Mouse (Mus musculus): ENCODE results near the gene Clcnkb. TPM values are rescaled to one million over a fixed set of nuclear protein-coding genes. Genes with fewer than 3 reads are reported as not detected.

Gene Clcnkb
- polyA plus RNA-seq, 1 experiment = not detected

- TF ChIP-seq POLR2A (IDR thresholded peaks at IDR 0.05; ENCODE audit: extremely low read depth, insufficient read depth, low read length) (no peak), CTCF (IDR thresholded peaks at IDR 0.05; ENCODE audit: extremely low read depth, insufficient read depth, low read length) (no peak)
- no peak overlapping the region for H3K4me3 ChIP-seq (ENCODE audit: insufficient read depth, low read length)
- 0 out of 2 replicates have a peak overlapping the region, but pooled peaks have one; percentile 3 for H3K27ac ChIP-seq (ENCODE audit: insufficient read depth, low read length)
- peaks cover 2% of the 10 kb centered on the region; the same call in 1 of the 2 replicates for H3K4me1 ChIP-seq (ENCODE audit: control insufficient read depth, insufficient read depth, low read length)
These were observed 11.3 kb upstream of the Clcnkb start for GRCm38 (mm10) chr4:141426796-141427745.

DNA sequence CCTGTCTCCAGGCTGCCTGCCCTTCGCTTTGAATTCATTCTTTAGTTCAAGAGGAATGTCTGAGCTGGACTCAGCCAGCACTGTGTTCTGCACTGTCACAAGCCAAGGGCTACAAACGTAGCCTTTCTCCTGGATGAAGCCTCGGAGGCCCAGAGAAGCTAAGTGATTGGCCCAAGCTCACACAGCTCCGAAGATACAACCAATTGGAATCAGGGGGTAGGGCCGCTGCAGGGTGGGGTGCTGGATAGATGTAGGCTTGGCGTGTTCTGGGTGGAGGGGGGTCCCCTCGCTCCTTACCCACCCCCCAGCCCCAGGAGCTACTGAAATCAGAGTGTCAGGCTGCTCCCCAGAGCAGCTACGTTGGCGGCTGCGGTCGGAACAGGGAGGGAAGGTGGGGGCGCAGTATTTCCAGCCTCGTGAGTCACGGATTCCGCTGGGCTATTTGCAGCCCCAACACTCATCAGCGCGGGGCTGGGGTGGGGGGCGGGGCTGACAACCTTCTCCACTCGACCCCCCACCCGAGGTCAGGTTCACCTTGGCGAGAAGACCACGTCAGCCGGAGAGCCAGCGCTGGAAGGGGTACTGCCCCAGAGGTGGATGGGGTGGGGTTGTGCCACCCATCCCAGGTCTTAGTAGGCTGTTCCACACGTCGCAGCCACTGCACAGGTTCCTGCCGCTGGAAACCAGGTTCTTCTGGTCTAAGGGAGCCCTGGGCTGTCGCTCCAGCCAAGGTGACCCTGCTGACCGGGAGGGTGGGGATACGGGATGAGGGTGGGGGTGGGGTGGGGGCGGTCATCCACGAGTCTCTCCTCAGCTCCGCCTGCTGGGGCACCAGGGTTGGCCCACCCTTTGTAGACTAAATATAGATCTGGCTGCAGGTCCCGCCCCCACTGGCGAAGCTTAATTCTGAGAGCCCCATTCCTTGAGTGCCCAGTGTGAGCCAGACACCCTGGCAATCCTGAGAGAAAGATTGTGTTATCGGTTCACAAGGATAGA is 10.0 kb upstream of the Clcnkb start:
- peak overlapping the region; percentile 69; the same call in 1 of the 2 replicates for H3K27ac ChIP-seq (ENCODE audit: insufficient read depth, low read length)
- TF ChIP-seq CTCF (IDR thresholded peaks at IDR 0.05; ENCODE audit: extremely low read depth, insufficient read depth, low read length) (no peak), POLR2A (IDR thresholded peaks at IDR 0.05; ENCODE audit: extremely low read depth, insufficient read depth, low read length) (peak; percentile 89)
- H3K4me3 ChIP-seq (ENCODE audit: insufficient read depth, low read length) = peak overlapping the region; percentile 53
- H3K4me1 ChIP-seq (ENCODE audit: control insufficient read depth, insufficient read depth, low read length) = peaks cover 2% of the 10 kb centered on the region; the same call in 1 of the 2 replicates

DNA sequence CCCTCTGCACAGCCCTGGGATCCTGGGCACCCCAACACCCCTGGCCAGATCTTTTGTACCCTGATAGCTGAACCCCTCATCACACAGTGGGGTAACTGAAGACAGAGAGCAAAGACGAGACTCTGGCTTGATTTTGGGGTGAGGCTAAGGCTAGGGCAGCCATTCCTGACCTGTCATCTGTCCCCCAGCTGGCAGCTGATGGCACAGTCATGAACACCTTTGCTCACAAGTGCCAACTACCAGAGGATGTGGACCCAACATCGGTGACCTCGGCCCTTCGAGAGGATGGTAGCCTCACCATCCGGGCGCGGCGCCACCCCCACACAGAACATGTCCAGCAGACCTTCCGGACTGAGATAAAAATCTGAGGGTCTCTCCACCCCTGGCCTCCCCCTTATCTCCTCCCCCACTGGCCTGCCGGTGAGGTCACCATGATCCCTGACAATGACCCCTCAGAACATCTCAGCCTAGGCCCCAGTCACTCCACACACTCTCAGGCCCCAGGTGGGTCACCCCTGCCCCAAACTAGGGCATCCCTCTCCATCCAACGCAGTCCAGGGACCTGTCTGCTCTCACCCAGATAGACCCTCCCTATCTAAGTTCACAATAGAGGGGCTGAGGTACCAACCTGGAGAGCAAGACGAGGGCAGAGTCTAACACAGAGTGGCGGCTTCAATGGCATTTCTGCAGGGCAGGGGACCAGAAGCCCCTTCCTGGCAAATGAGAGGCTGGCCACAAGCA is 8.0 kb upstream of the Clcnkb start:
- TF ChIP-seq CTCF (IDR thresholded peaks at IDR 0.05; ENCODE audit: extremely low read depth, insufficient read depth, low read length) (no peak), POLR2A (IDR thresholded peaks at IDR 0.05; ENCODE audit: extremely low read depth, insufficient read depth, low read length) (no peak)

GRCm38 (mm10) chr4:141423288-141423687 is 7.5 kb upstream of the Clcnkb start:
- Histone ChIP-seq H3K4me3 (ENCODE audit: insufficient read depth, low read length) (no peak overlapping the region), H3K27ac (ENCODE audit: insufficient read depth, low read length) (no peak overlapping the region), H3K4me1 (ENCODE audit: control insufficient read depth, insufficient read depth, low read length) (peaks cover 3% of the 10 kb centered on the region; the same call in 1 of the 2 replicates)
- TF ChIP-seq CTCF (IDR thresholded peaks at IDR 0.05; ENCODE audit: extremely low read depth, insufficient read depth, low read length) = no peak
- TF ChIP-seq POLR2A (IDR thresholded peaks at IDR 0.05; ENCODE audit: extremely low read depth, insufficient read depth, low read length) = no peak

More for the DNA sequence above, 8.0 kb upstream of the Clcnkb start:
- Histone ChIP-seq H3K4me1 (ENCODE audit: control insufficient read depth, insufficient read depth, low read length) (peaks cover 3% of the 10 kb centered on the region; the same call in 1 of the 2 replicates), H3K4me3 (ENCODE audit: insufficient read depth, low read length) (no peak overlapping the region), H3K27ac (ENCODE audit: insufficient read depth, low read length) (no peak overlapping the region)

DNA sequence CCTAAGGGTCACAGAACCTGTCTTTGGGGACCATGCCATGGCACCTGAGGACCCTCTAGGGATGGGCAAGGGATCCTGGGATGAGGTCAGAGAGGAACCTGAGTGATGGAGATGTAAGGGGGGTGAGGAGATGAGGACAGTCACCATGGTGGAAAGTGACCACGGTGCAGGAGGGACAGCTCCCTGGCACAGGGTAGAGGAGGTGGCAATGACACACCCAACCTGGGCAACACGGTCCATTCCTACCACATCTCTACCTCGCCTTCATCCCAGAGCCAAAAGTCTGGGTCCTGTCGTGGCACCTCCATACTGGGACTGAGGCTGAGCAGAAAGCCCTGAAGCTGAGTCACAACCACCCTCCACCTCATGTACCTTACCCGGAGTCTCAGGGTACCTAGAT is 7.0 kb upstream of the Clcnkb start:
- no peak overlapping the region for H3K27ac ChIP-seq (ENCODE audit: insufficient read depth, low read length)
- H3K4me3 ChIP-seq (ENCODE audit: insufficient read depth, low read length) = no peak overlapping the region
- TF ChIP-seq CTCF (IDR thresholded peaks at IDR 0.05; ENCODE audit: extremely low read depth, insufficient read depth, low read length) (no peak), POLR2A (IDR thresholded peaks at IDR 0.05; ENCODE audit: extremely low read depth, insufficient read depth, low read length) (no peak)
- H3K4me1 ChIP-seq (ENCODE audit: control insufficient read depth, insufficient read depth, low read length) = peaks cover 3% of the 10 kb centered on the region; the same call in 1 of the 2 replicates

- H3K4me1 ChIP-seq (ENCODE audit: control insufficient read depth, insufficient read depth, low read length) = peaks cover 3% of the 10 kb centered on the region; the same call in 1 of the 2 replicates
- H3K27ac ChIP-seq (ENCODE audit: insufficient read depth, low read length) = no peak overlapping the region
- TF ChIP-seq POLR2A (IDR thresholded peaks at IDR 0.05; ENCODE audit: extremely low read depth, insufficient read depth, low read length) = no peak
- TF ChIP-seq CTCF (IDR thresholded peaks at IDR 0.05; ENCODE audit: extremely low read depth, insufficient read depth, low read length) = no peak
- no peak overlapping the region for H3K4me3 ChIP-seq (ENCODE audit: insufficient read depth, low read length)
These were observed 5.6 kb upstream of the Clcnkb start for GRCm38 (mm10) chr4:141421423-141421822.

GRCm38 (mm10) chr4:141420886-141421285 is 5.1 kb upstream of the Clcnkb start:
- H3K4me1 ChIP-seq (ENCODE audit: control insufficient read depth, insufficient read depth, low read length) = peaks cover 3% of the 10 kb centered on the region; the same call in 1 of the 2 replicates
- H3K4me3 ChIP-seq (ENCODE audit: insufficient read depth, low read length) = no peak overlapping the region
- TF ChIP-seq CTCF (IDR thresholded peaks at IDR 0.05; ENCODE audit: extremely low read depth, insufficient read depth, low read length) (no peak), POLR2A (IDR thresholded peaks at IDR 0.05; ENCODE audit: extremely low read depth, insufficient read depth, low read length) (no peak)
- no peak overlapping the region for H3K27ac ChIP-seq (ENCODE audit: insufficient read depth, low read length)

- no peak within 1 kb of the TSS for H3K27ac ChIP-seq (ENCODE audit: insufficient read depth, low read length)
- H3K4me3 ChIP-seq (ENCODE audit: insufficient read depth, low read length) = no peak within 1 kb of the TSS
- TF ChIP-seq CTCF (IDR thresholded peaks at IDR 0.05; ENCODE audit: extremely low read depth, insufficient read depth, low read length) (no peak), POLR2A (IDR thresholded peaks at IDR 0.05; ENCODE audit: extremely low read depth, insufficient read depth, low read length) (no peak)
- peaks cover 3% of the 10 kb centered on the region; the same call in 1 of the 2 replicates for H3K4me1 ChIP-seq (ENCODE audit: control insufficient read depth, insufficient read depth, low read length)
These were observed 4.5 kb upstream of the Clcnkb start, which contains the start of gene Hspb7 for GRCm38 (mm10) chr4:141420192-141420829. Gene Hspb7 (plus strand): TSS chr4:141420779.
